Mouse (Mus musculus): ENCODE data around the gene Snx32. TPM values are rescaled to one million over a fixed set of nuclear protein-coding genes. Genes with fewer than 3 reads are reported as not detected.
A peak's percentile ranks its signal among the peaks of the same experiment; 100 is the strongest.

The Snx32 gene
- polyA plus RNA-seq, 1 experiment, result not detected

- Histone ChIP-seq H3K4me1 (ENCODE audit: control insufficient read depth, insufficient read depth, low read length) (peaks cover 34% of the 10 kb centered on the region), H3K4me3 (ENCODE audit: insufficient read depth, low read depth, low read length) (no peak overlapping the region), H3K27ac (ENCODE audit: insufficient read depth, low read depth, low read length) (no peak overlapping the region)
- 65% methylated on average over 10 of the region's 10 CpGs for WGBS
- no peak for TF ChIP-seq POLR2A (IDR thresholded peaks at IDR 0.05; ENCODE audit: insufficient read depth, low read depth, low read length)
- no peak for TF ChIP-seq CTCF (IDR thresholded peaks at IDR 0.05; ENCODE audit: insufficient read depth, low read depth, low read length)
Measured at GRCm38 (mm10) chr19:5477004-5477667, 33.2 kb downstream of the Snx32 start.

- peak overlapping the region; percentile 52 for H3K27ac ChIP-seq (ENCODE audit: insufficient read depth, low read depth, low read length)
- peak overlapping the region; percentile 53 for H3K4me3 ChIP-seq (ENCODE audit: insufficient read depth, low read depth, low read length)
- H3K4me1 ChIP-seq (ENCODE audit: control insufficient read depth, insufficient read depth, low read length), result peaks cover 37% of the 10 kb centered on the region
- TF ChIP-seq CTCF (IDR thresholded peaks at IDR 0.05; ENCODE audit: insufficient read depth, low read depth, low read length), result no peak
- TF ChIP-seq POLR2A (IDR thresholded peaks at IDR 0.05; ENCODE audit: insufficient read depth, low read depth, low read length), result no peak
- 17% methylated on average over 13 of the region's 13 CpGs for WGBS
Measured at GRCm38 (mm10) chr19:5475069-5475714, 35.1 kb downstream of the Snx32 start.

- WGBS, result 1% methylated on average over 56 of the region's 68 CpGs
- peak overlapping the region; percentile 53 for H3K4me3 ChIP-seq (ENCODE audit: insufficient read depth, low read depth, low read length)
Measured at GRCm38 (mm10) chr19:5474281-5475068, 35.9 kb downstream of the Snx32 start.

GRCm38 (mm10) chr19:5473720-5474119 is 36.6 kb downstream of the Snx32 start, which contains the start of gene Efemp2:
Gene Efemp2, plus strand, starts transcription at chr19:5473954.
- Histone ChIP-seq H3K4me1 (ENCODE audit: control insufficient read depth, insufficient read depth, low read length) (peaks cover 39% of the 10 kb centered on the region), H3K4me3 (ENCODE audit: insufficient read depth, low read depth, low read length) (peak within 1 kb of the TSS; percentile 53), H3K27ac (ENCODE audit: insufficient read depth, low read depth, low read length) (peak within 1 kb of the TSS; percentile 52; the same call in 1 of the 2 replicates)
- WGBS, result 1% methylated on average over 22 of the region's 22 CpGs
- TF ChIP-seq CTCF (IDR thresholded peaks at IDR 0.05; ENCODE audit: insufficient read depth, low read depth, low read length) (no peak), POLR2A (IDR thresholded peaks at IDR 0.05; ENCODE audit: insufficient read depth, low read depth, low read length) (no peak)

More at GRCm38 (mm10) chr19:5474281-5475068, 35.9 kb downstream of the Snx32 start:
- H3K27ac ChIP-seq (ENCODE audit: insufficient read depth, low read depth, low read length), result peak overlapping the region; percentile 52
- H3K4me1 ChIP-seq (ENCODE audit: control insufficient read depth, insufficient read depth, low read length), result peaks cover 39% of the 10 kb centered on the region
- TF ChIP-seq POLR2A (IDR thresholded peaks at IDR 0.05; ENCODE audit: insufficient read depth, low read depth, low read length), result no peak
- TF ChIP-seq CTCF (IDR thresholded peaks at IDR 0.05; ENCODE audit: insufficient read depth, low read depth, low read length), result no peak

GRCm38 (mm10) chr19:5472857-5473256 is 37.5 kb downstream of the Snx32 start:
- no peak for TF ChIP-seq POLR2A (IDR thresholded peaks at IDR 0.05; ENCODE audit: insufficient read depth, low read depth, low read length)
- Histone ChIP-seq H3K4me3 (ENCODE audit: insufficient read depth, low read depth, low read length) (no peak overlapping the region), H3K27ac (ENCODE audit: insufficient read depth, low read depth, low read length) (no peak overlapping the region), H3K4me1 (ENCODE audit: control insufficient read depth, insufficient read depth, low read length) (peaks cover 40% of the 10 kb centered on the region)
- 77% methylated on average over 3 of the region's 3 CpGs for WGBS

- Histone ChIP-seq H3K27ac (ENCODE audit: insufficient read depth, low read depth, low read length) (no peak overlapping the region), H3K4me1 (ENCODE audit: control insufficient read depth, insufficient read depth, low read length) (peaks cover 30% of the 10 kb centered on the region), H3K4me3 (ENCODE audit: insufficient read depth, low read depth, low read length) (no peak overlapping the region)
- WGBS, result 35% methylated on average over 5 of the region's 5 CpGs
- TF ChIP-seq POLR2A (IDR thresholded peaks at IDR 0.05; ENCODE audit: insufficient read depth, low read depth, low read length) (no peak), CTCF (IDR thresholded peaks at IDR 0.05; ENCODE audit: insufficient read depth, low read depth, low read length) (no peak)
Measured at GRCm38 (mm10) chr19:5471846-5472245, 38.5 kb downstream of the Snx32 start.

GRCm38 (mm10) chr19:5468374-5468773 is 42.0 kb downstream of the Snx32 start, which contains the start of gene Ctsw:
Gene Ctsw, minus strand, starts transcription at chr19:5468507.
- TF ChIP-seq CTCF (IDR thresholded peaks at IDR 0.05; ENCODE audit: insufficient read depth, low read depth, low read length), result no peak
- TF ChIP-seq POLR2A (IDR thresholded peaks at IDR 0.05; ENCODE audit: insufficient read depth, low read depth, low read length), result no peak
- WGBS, result 52% methylated on average over 5 of the region's 5 CpGs
- Histone ChIP-seq H3K4me1 (ENCODE audit: control insufficient read depth, insufficient read depth, low read length) (peaks cover 25% of the 10 kb centered on the region), H3K27ac (ENCODE audit: insufficient read depth, low read depth, low read length) (no peak within 1 kb of the TSS), H3K4me3 (ENCODE audit: insufficient read depth, low read depth, low read length) (no peak within 1 kb of the TSS)

GRCm38 (mm10) chr19:5466916-5467500 is 43.3 kb downstream of the Snx32 start:
- TF ChIP-seq POLR2A (IDR thresholded peaks at IDR 0.05; ENCODE audit: insufficient read depth, low read depth, low read length) (no peak), CTCF (IDR thresholded peaks at IDR 0.05; ENCODE audit: insufficient read depth, low read depth, low read length) (no peak)
- 89% methylated on average over 6 of the region's 6 CpGs for WGBS

More at GRCm38 (mm10) chr19:5466916-5467500, 43.3 kb downstream of the Snx32 start:
- peaks cover 25% of the 10 kb centered on the region for H3K4me1 ChIP-seq (ENCODE audit: control insufficient read depth, insufficient read depth, low read length)
- H3K27ac ChIP-seq (ENCODE audit: insufficient read depth, low read depth, low read length), result no peak overlapping the region
- no peak overlapping the region for H3K4me3 ChIP-seq (ENCODE audit: insufficient read depth, low read depth, low read length)
